Mouse (Mus musculus): ENCODE results near the gene Zfand3. TPM values are rescaled to one million over a fixed set of nuclear protein-coding genes. Genes with fewer than 3 reads are reported as not detected.

Gene Zfand3
- polyA plus RNA-seq, 1 experiment from 2014 or later, result 49.9 TPM

DNA sequence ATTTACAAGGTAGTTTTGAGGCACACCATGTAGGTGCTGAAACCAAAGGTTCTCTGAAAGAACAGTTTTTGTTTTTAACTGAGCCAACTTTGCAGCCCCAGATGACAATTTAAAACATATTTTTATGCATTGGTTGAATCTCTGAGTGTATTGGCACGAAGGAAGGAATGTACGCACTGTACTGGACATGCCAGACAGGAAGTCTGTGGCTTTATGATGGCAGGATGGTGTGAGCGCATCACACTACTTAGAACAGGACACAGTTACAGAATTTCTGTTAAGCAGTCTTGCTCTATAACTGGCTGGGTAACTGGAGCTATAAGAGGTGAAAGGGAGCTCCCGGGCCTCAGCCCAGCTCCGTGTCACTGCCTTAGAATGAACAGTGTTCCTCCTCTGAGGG lies 92.6 kb downstream of the Zfand3 start:
- Histone ChIP-seq H3K9me3 (ENCODE audit: control insufficient read depth, low read length) (no peaks in the 10 kb centered on the region), H3K27me3 (ENCODE audit: control insufficient read depth, insufficient read depth, low read length) (no peaks in the 10 kb centered on the region), H3K27ac (replicated peaks; ENCODE audit: low read depth, low read length) (no peak overlapping the region), H3K9ac (replicated peaks; ENCODE audit: low read length) (no peak overlapping the region), H3K36me3 (ENCODE audit: control insufficient read depth, insufficient read depth, low read length) (no peaks in the 10 kb centered on the region), H3K4me1 (ENCODE audit: control insufficient read depth, insufficient read depth, low read length) (peaks cover 15% of the 10 kb centered on the region), H3K4me3 (replicated peaks; ENCODE audit: low read depth, low read length) (no peak overlapping the region), H3K4me2 (ENCODE audit: low read length) (no peak overlapping the region)
- 90% methylated on average over 5 of the region's 5 CpGs for WGBS
- ATAC-seq (ENCODE audit: low FRiP score, low TSS enrichment) (no peak), DNase-seq (no peak)

DNA sequence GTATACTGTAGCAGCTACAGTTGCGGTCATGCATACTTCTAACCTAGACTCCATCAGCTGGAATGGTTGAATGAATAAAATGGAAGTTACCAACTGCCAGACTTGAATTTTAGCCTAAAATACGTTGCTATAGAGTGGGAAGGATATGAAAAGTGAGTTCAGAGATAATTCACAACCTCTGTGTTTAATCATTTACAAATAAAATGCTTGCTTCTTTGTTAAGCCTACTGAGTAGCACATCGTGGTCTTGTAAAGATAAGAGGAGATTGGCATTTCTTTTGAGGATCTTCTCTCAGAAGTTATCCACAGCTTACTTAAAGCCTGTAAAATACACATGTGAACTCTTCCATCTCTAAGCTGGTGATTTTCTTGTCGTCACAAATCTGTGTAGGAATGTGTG lies 93.1 kb downstream of the Zfand3 start:
- Histone ChIP-seq H3K9ac (replicated peaks; ENCODE audit: low read length) (no peak overlapping the region), H3K36me3 (ENCODE audit: control insufficient read depth, insufficient read depth, low read length) (no peaks in the 10 kb centered on the region), H3K27ac (replicated peaks; ENCODE audit: low read depth, low read length) (no peak overlapping the region), H3K4me1 (ENCODE audit: control insufficient read depth, insufficient read depth, low read length) (peaks cover 17% of the 10 kb centered on the region), H3K4me2 (ENCODE audit: low read length) (no peak overlapping the region), H3K27me3 (ENCODE audit: control insufficient read depth, insufficient read depth, low read length) (no peaks in the 10 kb centered on the region), H3K9me3 (ENCODE audit: control insufficient read depth, low read length) (no peaks in the 10 kb centered on the region), H3K4me3 (replicated peaks; ENCODE audit: low read depth, low read length) (no peak overlapping the region)
- WGBS, result 65% methylated on average over 4 of the region's 4 CpGs
- no peak for DNase-seq
- ATAC-seq (ENCODE audit: low FRiP score, low TSS enrichment), result no peak

DNA sequence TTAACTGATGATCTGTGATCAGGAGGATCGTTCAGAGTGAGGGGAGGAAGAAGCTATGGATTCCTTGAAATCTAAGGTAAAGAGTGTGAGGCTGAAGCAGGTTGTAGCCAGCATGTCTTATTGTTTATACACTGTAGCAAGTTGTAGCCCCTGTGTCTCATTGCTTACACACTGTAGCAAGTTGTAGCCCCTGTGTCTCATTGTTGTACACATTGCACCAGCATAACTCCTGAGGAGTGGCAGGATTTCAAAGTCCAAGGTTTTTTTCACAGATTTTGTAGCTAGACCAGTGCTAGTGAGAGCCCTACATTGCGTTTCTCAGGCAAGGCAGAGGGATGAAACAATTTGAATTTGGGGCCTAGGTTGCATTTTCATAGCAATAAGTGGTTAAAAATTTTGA lies 95.1 kb downstream of the Zfand3 start:
- no peak overlapping the region for H3K27ac ChIP-seq (replicated peaks; ENCODE audit: low read depth, low read length)
- no peak overlapping the region for H3K4me3 ChIP-seq (replicated peaks; ENCODE audit: low read depth, low read length)
- no peaks in the 10 kb centered on the region for H3K9me3 ChIP-seq (ENCODE audit: control insufficient read depth, low read length)
- DNase-seq (no peak), ATAC-seq (ENCODE audit: low FRiP score, low TSS enrichment) (no peak)
- peaks cover 17% of the 10 kb centered on the region for H3K4me1 ChIP-seq (ENCODE audit: control insufficient read depth, insufficient read depth, low read length)
- H3K27me3 ChIP-seq (ENCODE audit: control insufficient read depth, insufficient read depth, low read length), result no peaks in the 10 kb centered on the region
- WGBS, result 78% methylated on average over 2 of the region's 2 CpGs
- no peak overlapping the region for H3K9ac ChIP-seq (replicated peaks; ENCODE audit: low read length)
- no peak overlapping the region for H3K4me2 ChIP-seq (ENCODE audit: low read length)
- no peaks in the 10 kb centered on the region for H3K36me3 ChIP-seq (ENCODE audit: control insufficient read depth, insufficient read depth, low read length)

DNA sequence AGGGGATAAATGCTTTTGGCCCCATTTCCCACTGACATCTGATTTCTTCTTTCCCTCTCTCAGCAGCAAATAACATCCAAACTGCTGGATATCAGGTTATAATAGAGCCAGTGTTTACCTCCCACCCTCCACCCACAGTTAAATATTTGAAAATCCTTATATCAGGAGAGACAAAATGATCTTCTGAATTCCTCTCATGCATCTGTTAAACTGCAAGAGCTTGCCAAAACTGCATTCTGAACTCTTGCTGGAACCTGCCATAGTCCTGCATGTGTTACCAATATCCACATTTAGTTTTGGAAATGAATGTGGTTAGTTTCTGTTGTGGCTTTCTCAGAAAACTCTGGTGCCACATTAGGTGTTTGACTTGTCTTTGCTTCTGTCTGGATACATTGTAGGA lies 97.3 kb downstream of the Zfand3 start:
- Histone ChIP-seq H3K27ac (replicated peaks; ENCODE audit: low read depth, low read length) (no peak overlapping the region), H3K4me1 (ENCODE audit: control insufficient read depth, insufficient read depth, low read length) (peaks cover 17% of the 10 kb centered on the region), H3K27me3 (ENCODE audit: control insufficient read depth, insufficient read depth, low read length) (no peaks in the 10 kb centered on the region)

DNA sequence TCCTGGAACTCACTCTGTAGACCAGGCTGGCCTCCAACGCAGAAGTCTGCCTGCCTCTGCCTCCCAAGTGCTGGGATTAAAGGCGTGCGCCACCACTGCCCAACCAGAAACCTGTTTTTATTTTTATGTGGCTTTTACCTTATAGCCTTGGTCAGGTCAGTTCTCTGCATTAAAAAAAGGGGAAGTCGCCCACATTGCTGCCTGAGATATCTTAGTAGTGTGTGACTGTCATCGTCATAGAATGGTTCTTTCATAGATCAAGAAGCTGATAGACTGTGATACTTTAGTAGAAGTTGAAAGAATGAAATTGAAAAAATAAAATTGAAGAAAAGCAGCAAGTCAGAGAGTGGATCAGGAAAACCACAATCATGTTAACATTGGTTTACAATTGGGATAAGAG lies 98.5 kb downstream of the Zfand3 start:
- WGBS, result 97% methylated on average over 5 of the region's 5 CpGs
- no peak overlapping the region for H3K27ac ChIP-seq (replicated peaks; ENCODE audit: low read depth, low read length)
- H3K27me3 ChIP-seq (ENCODE audit: control insufficient read depth, insufficient read depth, low read length), result no peaks in the 10 kb centered on the region
- H3K4me2 ChIP-seq (ENCODE audit: low read length), result no peak overlapping the region
- no peak overlapping the region for H3K4me3 ChIP-seq (replicated peaks; ENCODE audit: low read depth, low read length)
- no peak overlapping the region for H3K9ac ChIP-seq (replicated peaks; ENCODE audit: low read length)
- ATAC-seq (ENCODE audit: low FRiP score, low TSS enrichment) (no peak), DNase-seq (no peak)
- no peaks in the 10 kb centered on the region for H3K9me3 ChIP-seq (ENCODE audit: control insufficient read depth, low read length)
- H3K4me1 ChIP-seq (ENCODE audit: control insufficient read depth, insufficient read depth, low read length), result peaks cover 17% of the 10 kb centered on the region
- no peaks in the 10 kb centered on the region for H3K36me3 ChIP-seq (ENCODE audit: control insufficient read depth, insufficient read depth, low read length)

More for the DNA sequence above, 97.3 kb downstream of the Zfand3 start:
- no peak overlapping the region for H3K4me2 ChIP-seq (ENCODE audit: low read length)
- no peaks in the 10 kb centered on the region for H3K36me3 ChIP-seq (ENCODE audit: control insufficient read depth, insufficient read depth, low read length)
- DNase-seq (no peak), ATAC-seq (ENCODE audit: low FRiP score, low TSS enrichment) (no peak)
- no peak overlapping the region for H3K4me3 ChIP-seq (replicated peaks; ENCODE audit: low read depth, low read length)
- no peak overlapping the region for H3K9ac ChIP-seq (replicated peaks; ENCODE audit: low read length)
- H3K9me3 ChIP-seq (ENCODE audit: control insufficient read depth, low read length), result no peaks in the 10 kb centered on the region

DNA sequence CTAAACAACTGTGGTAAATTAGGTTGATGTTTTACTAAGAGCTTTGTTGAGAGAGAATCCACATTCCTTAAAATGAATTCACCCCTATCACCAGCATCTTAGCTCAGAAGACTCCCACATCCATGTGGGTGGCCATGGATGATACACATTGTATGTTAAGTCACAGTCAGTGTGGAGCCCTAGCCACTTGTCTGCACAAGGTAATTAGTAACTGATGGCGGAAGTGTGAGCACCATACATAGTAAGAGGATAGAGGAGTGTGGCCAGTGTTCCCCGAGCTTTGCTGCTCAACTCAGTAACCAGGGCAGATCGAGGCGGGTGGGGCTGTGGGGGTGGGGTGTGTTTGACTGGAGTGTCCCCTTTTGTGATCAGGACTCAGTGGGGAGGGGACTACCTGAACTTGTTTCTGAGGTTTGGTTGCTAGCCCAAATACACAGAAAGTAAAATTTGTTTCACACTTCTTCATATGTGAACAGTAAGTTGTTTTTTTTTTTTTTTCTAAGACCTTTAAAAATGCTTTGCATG lies 99.2 kb downstream of the Zfand3 start:
- no peak overlapping the region for H3K27ac ChIP-seq (replicated peaks; ENCODE audit: low read depth, low read length)
- H3K4me2 ChIP-seq (ENCODE audit: low read length), result no peak overlapping the region
- H3K9ac ChIP-seq (replicated peaks; ENCODE audit: low read length), result no peak overlapping the region
- no peaks in the 10 kb centered on the region for H3K9me3 ChIP-seq (ENCODE audit: control insufficient read depth, low read length)
- no peak for ATAC-seq (ENCODE audit: low FRiP score, low TSS enrichment)
- no peaks in the 10 kb centered on the region for H3K27me3 ChIP-seq (ENCODE audit: control insufficient read depth, insufficient read depth, low read length)
- H3K4me3 ChIP-seq (replicated peaks; ENCODE audit: low read depth, low read length), result no peak overlapping the region
- peaks cover 17% of the 10 kb centered on the region for H3K4me1 ChIP-seq (ENCODE audit: control insufficient read depth, insufficient read depth, low read length)
- 72% methylated on average over 4 of the region's 4 CpGs for WGBS
- no peaks in the 10 kb centered on the region for H3K36me3 ChIP-seq (ENCODE audit: control insufficient read depth, insufficient read depth, low read length)
- DNase-seq, result no peak

DNA sequence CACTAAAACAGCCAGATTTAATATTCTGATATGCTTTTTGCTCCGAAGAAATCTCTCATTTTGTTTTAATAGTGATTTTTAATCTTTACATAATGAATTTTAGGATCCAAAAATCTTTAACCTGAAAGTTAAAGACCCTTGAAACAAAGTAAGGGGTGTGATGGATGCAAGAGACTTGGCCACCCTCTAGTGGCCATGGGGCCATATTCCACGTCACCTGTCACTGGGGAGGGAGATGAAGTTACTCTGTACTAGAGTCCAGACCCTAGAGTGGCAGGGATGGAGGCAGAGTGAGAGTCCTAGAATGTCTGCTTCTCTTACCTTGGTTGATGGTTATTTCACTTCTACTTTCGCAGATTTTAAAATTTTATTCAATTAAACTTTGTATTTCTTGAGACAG lies 100.8 kb downstream of the Zfand3 start:
- no peaks in the 10 kb centered on the region for H3K27me3 ChIP-seq (ENCODE audit: control insufficient read depth, insufficient read depth, low read length)
- H3K9me3 ChIP-seq (ENCODE audit: control insufficient read depth, low read length), result no peaks in the 10 kb centered on the region
- no peaks in the 10 kb centered on the region for H3K36me3 ChIP-seq (ENCODE audit: control insufficient read depth, insufficient read depth, low read length)
- no peak overlapping the region for H3K9ac ChIP-seq (replicated peaks; ENCODE audit: low read length)
- H3K27ac ChIP-seq (replicated peaks; ENCODE audit: low read depth, low read length), result no peak overlapping the region
- no peak overlapping the region for H3K4me2 ChIP-seq (ENCODE audit: low read length)
- H3K4me3 ChIP-seq (replicated peaks; ENCODE audit: low read depth, low read length), result no peak overlapping the region
- DNase-seq, result peak; percentile 53
- peaks cover 22% of the 10 kb centered on the region for H3K4me1 ChIP-seq (ENCODE audit: control insufficient read depth, insufficient read depth, low read length)
- WGBS, result 89% methylated on average over 3 of the region's 3 CpGs
- no peak for ATAC-seq (ENCODE audit: low FRiP score, low TSS enrichment)

DNA sequence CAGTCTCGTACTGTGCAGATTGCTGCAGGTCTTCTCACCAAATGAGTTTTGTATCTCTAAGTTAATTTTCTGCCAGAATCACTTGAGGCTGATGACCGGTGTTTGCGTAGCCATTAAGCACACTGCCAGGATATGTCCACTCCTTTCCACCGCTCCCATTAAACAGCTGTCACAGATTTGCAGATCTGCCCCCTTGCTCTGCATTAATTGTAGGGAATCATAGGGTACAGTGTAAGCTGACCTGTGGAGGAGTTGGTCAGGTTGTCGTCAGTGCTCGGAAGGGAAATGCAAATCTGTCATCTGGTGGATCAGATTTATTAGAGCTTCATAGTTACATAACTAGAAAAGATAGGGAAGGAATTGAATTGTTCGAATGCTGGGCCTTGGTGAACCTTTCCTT lies 106.1 kb downstream of the Zfand3 start:
- 69% methylated on average over 7 of the region's 7 CpGs for WGBS
- Histone ChIP-seq H3K27ac (replicated peaks; ENCODE audit: low read depth, low read length) (0 out of 2 replicates have a peak overlapping the region, but pooled peaks have one; percentile 15), H3K4me3 (replicated peaks; ENCODE audit: low read depth, low read length) (no peak overlapping the region), H3K36me3 (ENCODE audit: control insufficient read depth, insufficient read depth, low read length) (no peaks in the 10 kb centered on the region), H3K9me3 (ENCODE audit: control insufficient read depth, low read length) (no peaks in the 10 kb centered on the region), H3K9ac (replicated peaks; ENCODE audit: low read length) (no peak overlapping the region), H3K4me2 (ENCODE audit: low read length) (no peak overlapping the region), H3K27me3 (ENCODE audit: control insufficient read depth, insufficient read depth, low read length) (no peaks in the 10 kb centered on the region), H3K4me1 (ENCODE audit: control insufficient read depth, insufficient read depth, low read length) (peaks cover 9% of the 10 kb centered on the region; the same call in 1 of the 2 replicates)
- DNase-seq (no peak), ATAC-seq (ENCODE audit: low FRiP score, low TSS enrichment) (no peak)

DNA sequence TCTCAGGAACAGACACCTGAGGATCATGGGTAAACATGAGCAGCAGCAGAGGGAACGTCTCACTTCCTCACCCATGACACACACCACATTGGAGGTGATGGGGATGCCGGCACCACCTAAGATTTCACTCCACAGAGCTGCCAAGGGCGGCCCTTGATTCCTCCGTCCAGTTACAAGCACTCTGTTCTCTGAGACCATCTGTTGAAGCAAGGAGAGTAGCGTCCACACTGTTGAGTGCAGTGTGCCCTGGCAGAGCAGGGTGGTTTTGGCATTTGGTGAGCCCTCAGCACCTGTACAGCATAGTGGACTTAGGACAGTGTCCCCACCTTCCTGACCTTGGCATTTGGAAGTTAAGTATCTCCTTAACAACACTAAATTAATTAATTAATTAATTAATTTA lies 107.0 kb downstream of the Zfand3 start:
- Histone ChIP-seq H3K4me3 (replicated peaks; ENCODE audit: low read depth, low read length) (no peak overlapping the region), H3K36me3 (ENCODE audit: control insufficient read depth, insufficient read depth, low read length) (no peaks in the 10 kb centered on the region), H3K27me3 (ENCODE audit: control insufficient read depth, insufficient read depth, low read length) (no peaks in the 10 kb centered on the region), H3K4me2 (ENCODE audit: low read length) (no peak overlapping the region), H3K9me3 (ENCODE audit: control insufficient read depth, low read length) (no peaks in the 10 kb centered on the region), H3K9ac (replicated peaks; ENCODE audit: low read length) (no peak overlapping the region), H3K4me1 (ENCODE audit: control insufficient read depth, insufficient read depth, low read length) (peaks cover 9% of the 10 kb centered on the region; the same call in 1 of the 2 replicates), H3K27ac (replicated peaks; ENCODE audit: low read depth, low read length) (0 out of 2 replicates have a peak overlapping the region, but pooled peaks have one; percentile 32)
- DNase-seq (no peak), ATAC-seq (ENCODE audit: low FRiP score, low TSS enrichment) (no peak)
- 82% methylated on average over 5 of the region's 5 CpGs for whole genome bisulfite sequencing

Data from midbrain, embryonic 14.5 days (tissue).